Mouse (Mus musculus): ENCODE results near the gene Rc3h1. TPM values are rescaled to one million over a fixed set of nuclear protein-coding genes. Genes with fewer than 3 reads are reported as not detected.
"Not testable (repeated sequence)": the region's sequence is repeated elsewhere in the genome, so short reads cannot be mapped to it uniquely, and the experiment has no call there.

Rc3h1 gene
- 10 to 100 TPM; 31.6 to 45.6 (median 40.4) TPM for total RNA-seq (2022)

DNA sequence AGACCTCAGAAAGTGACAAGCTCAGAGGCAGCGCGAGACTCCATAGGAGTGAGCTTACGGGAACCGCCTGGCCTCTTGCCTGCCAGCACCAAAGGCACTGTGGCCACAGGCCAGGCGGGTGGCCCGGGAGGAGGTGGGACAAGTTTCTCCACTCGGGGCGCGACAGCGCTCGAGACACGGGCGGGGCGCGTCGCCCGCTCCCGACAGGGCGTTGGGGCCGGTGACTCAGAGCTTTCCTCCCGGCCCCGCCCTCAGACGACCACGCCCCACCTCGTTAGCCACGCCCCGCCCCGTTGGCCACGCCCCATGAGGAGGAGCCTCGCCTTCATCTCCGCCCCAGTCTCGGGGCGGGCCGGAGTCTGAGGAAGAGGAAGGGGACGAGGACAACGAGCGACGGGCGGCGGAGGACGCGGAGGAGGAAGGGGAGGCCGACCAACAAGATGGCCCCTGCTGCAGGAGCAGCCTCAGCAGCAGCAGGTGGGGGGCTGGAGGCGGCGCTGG is at the start of gene Rc3h1:
Gene Rc3h1 (plus strand): TSS at position 362 of the 501 bp plus-strand sequence.
- peak; percentile 99 for DNase-seq (ENCODE audit: low spot score)

DNA sequence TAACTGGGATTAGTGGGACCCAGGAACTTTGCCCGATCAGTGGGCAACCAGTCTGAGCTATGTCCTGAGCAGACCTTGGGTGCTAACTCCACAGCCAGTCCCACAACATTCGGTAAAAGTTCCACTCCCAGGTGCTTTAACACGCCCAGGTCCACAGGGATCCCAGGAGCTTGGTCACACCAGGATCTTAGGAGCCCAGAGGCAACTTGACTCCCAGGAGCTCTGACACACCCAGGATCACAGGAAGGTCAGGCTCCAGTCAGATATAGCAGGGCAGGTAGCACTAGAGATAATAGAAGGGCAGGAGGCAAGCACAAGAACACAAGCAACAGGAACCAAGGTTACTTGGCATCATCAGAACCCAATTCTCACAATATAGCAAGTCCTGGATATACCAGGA is 48.1 kb upstream of the Rc3h1 start:
- DNase-seq (ENCODE audit: low spot score): no peak

DNA sequence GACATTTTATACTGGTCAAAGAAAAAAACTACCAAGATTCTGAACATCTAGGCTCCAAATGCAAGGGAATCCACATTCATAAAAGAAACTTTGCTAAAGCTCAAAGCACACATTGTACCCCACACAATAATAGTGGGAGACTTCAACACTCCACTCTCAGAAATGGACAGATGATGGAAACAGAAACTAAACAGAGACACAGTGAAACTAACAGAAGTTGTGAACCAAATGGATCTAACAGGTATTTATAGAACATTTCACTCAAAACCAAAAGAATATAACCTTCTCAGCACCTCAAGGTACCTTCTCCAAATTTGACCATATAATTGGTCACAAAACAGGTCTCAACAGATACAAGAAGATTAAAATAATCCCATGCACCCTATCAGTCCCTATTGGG is 46.3 kb upstream of the Rc3h1 start:
- DNase-seq (ENCODE audit: low spot score): not testable (repeated sequence)

GRCm38 (mm10) chr1:160861142-160861541 is 45.1 kb upstream of the Rc3h1 start:
- DNase-seq (ENCODE audit: low spot score): no peak

DNA sequence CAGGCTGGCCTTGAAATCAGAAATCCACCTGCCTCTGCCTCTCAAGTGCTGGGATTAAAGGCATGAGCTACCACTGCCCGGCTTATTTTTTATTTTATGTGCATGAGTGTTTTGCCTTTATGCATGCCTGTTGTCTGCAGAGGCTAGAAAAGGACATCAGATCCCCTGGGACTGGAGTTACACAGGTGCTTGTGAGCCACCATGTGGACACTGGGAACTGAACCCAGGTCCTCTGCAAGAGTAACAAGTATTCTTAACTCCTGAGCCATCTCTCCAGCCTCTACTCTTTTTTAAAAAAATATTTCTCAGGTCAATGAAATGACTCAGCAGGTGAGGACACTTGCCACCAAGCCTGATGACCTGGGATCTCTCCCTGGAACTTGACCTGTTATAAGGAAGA is 44.6 kb upstream of the Rc3h1 start:
- no peak for DNase-seq (ENCODE audit: low spot score)

DNA sequence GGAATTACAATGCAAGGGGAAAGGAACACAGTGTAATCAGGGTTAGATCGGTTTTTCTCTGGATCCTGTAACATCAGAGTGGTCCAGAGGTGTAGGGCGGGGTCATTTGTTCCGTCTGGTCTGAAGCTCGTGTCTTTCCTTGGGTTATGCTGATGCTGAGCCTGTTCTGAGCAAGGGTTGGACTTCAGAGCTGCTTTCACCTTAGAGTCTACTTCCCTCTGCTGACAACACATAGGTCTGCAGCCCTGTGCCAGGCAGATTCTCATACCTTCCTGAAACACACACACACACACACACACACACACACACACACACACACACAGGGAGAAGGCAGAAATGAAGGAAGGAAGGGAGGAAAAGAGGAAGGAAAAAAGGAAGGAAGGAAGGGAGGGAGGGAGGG is 43.2 kb upstream of the Rc3h1 start:
- DNase-seq (ENCODE audit: low spot score): no peak

GRCm38 (mm10) chr1:160874757-160875156 is 31.5 kb upstream of the Rc3h1 start:
- DNase-seq (ENCODE audit: low spot score): no peak

GRCm38 (mm10) chr1:160876968-160877367 is 29.2 kb upstream of the Rc3h1 start:
- no peak for DNase-seq (ENCODE audit: low spot score)

DNA sequence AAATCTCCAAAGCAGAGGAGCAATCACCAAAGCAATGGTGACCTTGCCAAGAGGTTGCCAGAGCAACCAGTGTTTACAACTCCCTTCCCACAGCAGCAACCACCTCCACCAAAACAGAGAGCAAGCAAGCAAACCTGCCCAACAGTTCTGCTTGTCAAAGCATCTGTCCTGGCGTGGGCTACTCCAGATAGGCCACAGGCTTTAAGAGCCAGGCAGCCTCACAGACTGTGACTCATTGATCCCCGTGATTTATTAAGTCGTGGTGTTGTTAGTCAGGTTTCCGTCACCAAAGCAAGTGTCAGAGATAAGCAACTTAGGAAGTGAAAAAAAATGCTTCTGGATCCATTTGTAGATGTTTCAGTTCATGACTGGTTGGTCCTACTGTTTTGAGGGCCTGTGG is 27.7 kb upstream of the Rc3h1 start:
- DNase-seq (ENCODE audit: low spot score): no peak

DNA sequence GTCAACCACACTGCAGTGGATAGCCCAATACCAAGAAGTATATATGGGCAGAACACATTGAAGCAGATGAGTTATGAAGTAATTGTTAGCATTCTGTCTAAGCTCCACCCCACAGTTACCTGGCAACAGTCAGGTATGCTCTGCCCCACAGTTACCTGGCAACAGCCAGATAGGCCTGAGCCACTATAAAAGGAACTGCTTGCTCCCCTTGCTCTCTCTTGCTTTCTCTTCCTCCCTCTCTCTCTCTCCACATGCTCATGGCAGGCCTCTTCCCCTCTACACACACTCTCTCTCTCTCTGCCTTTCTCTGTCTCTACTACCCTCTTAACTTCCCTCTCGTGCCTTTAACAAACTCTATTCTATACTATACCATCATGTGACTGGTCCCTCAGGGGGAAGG is 24.8 kb upstream of the Rc3h1 start:
- DNase-seq (ENCODE audit: low spot score): not testable (repeated sequence)

- DNase-seq (ENCODE audit: low spot score): no peak
These were observed 24.2 kb upstream of the Rc3h1 start for GRCm38 (mm10) chr1:160881968-160882367.

DNA sequence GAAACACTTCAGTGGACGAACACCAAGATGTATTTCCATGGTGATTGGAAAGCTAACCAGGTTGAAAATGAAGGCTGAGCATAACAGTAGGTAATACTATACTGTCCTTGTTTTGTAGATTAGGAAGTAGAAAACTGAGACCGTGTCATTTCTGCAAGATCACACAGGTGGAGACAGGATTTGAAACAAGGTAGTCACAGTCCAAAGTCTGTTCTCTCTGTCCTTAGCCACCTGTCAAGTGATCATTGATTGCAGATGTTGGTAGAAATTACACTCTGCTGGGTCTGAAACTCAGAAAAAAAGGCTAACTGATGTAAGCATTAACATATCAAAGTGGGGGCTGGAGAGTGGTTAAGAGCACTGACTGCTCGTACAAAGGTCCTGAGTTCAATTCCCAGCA is 21.9 kb upstream of the Rc3h1 start:
- no peak for DNase-seq (ENCODE audit: low spot score)

- DNase-seq (ENCODE audit: low spot score): no peak
These were observed 21.2 kb upstream of the Rc3h1 start for GRCm38 (mm10) chr1:160884993-160885392.

DNA sequence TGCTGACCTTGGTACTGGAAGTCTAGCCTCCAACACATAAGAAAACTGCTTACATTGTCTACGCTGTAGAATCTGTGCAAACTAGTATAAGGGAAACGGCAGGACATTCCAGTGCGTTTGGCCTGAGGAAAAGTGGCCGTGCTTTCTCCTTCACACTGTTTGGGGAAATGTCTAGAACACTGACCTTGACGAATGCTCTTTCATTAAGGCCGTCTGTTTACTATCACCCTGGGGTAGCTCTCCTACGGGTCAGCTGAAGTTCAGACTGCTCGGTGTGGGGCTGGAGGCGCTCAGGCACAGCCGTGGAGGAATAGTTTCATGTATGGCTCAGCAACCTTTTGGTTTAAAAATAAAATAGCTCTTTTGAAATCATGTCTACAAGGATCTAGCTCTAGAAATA is 6.5 kb upstream of the Rc3h1 start:
- no peak for DNase-seq (ENCODE audit: low spot score)

GRCm38 (mm10) chr1:160904047-160904446 is 2.2 kb upstream of the Rc3h1 start:
- peak; percentile 21 for DNase-seq (ENCODE audit: low spot score)

GRCm38 (mm10) chr1:160906558-160907481 is 602 bp downstream of the Rc3h1 start:
- peak; percentile 34 for DNase-seq (ENCODE audit: low spot score)

- DNase-seq (ENCODE audit: low spot score): no peak
These were observed 4.0 kb downstream of the Rc3h1 start for GRCm38 (mm10) chr1:160910176-160910575.

- no peak for DNase-seq (ENCODE audit: low spot score)
These were observed 4.6 kb downstream of the Rc3h1 start for GRCm38 (mm10) chr1:160910812-160911211.

DNA sequence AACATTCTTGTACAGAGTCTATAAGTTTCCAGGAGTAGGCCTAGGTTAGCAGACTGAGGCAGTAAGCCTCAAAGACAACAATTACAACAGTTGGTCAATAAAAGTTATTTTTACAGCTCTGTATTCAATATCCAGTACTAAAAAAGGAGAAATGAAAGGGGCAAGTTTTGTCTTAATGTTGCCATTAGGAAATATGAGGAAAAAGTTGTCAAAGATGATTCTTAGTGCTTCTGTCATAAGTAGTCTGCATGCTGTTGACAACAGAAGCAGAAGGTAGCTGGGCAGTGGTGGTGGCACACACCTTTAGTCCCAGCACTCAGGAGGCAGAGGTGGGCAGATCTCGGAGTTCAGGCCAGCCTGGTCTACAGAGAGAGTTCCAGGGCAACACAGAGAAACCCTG is 13.2 kb downstream of the Rc3h1 start:
- no peak for DNase-seq (ENCODE audit: low spot score)

GRCm38 (mm10) chr1:160921938-160922337 is 15.7 kb downstream of the Rc3h1 start:
- DNase-seq (ENCODE audit: low spot score): no peak

GRCm38 (mm10) chr1:160931320-160931719 is 25.1 kb downstream of the Rc3h1 start:
- no peak for DNase-seq (ENCODE audit: low spot score)

GRCm38 (mm10) chr1:160933896-160934482 is 27.8 kb downstream of the Rc3h1 start:
- DNase-seq (ENCODE audit: low spot score): peak; percentile 34

DNA sequence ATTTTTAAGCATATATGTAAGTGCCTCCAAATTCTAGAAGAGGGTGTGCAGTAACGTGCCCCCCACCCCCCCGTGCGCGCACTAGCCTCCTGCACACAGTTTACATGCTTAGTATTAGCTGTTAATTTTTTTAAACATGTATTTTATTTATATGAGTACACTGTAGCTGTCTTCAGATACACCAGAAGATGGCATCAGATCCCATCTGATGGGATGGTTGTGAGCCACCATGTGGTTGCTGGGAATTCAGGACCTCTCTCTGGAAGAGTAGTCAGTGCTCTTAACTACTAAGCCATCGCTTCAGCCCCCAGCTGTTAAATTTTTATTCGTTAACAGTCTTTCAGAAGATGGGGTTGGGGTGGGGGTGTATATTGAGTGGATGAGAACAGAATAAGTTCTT is 29.3 kb downstream of the Rc3h1 start:
- DNase-seq (ENCODE audit: low spot score): no peak
